Mouse (Mus musculus) adrenal gland, postnatal 25 days (tissue): ENCODE measurements around the gene Nppb. TPM values are rescaled to one million over a fixed set of nuclear protein-coding genes. Genes with fewer than 3 reads are reported as not detected.

Experiments used
- total RNA-seq: library from RNA; stranded (reverse); gene quantifications from 2 replicates; pipeline ENCODE4 v1.2.3, GENCODE M21; 2021

Gene Nppb
- total RNA-seq, 1 experiment from 2014 or later, result not detected

Other genes with a start within 250 kb of the Nppb start
- 7.2 TPM in 2 replicates for gene Zfp984, start 176.0 kb upstream of the Nppb start, total RNA-seq
- 36.5 and 37.1 TPM in 2 replicates for gene Zfp933, start 137.4 kb upstream of the Nppb start, total RNA-seq
- 31.9 and 37.7 TPM in 2 replicates for gene Miip, start 117.0 kb upstream of the Nppb start, total RNA-seq
- 12.2 and 16.6 TPM in 2 replicates for gene Fv1, start 116.8 kb upstream of the Nppb start, total RNA-seq
- gene Mfn2, start 81.1 kb upstream of the Nppb start, total RNA-seq, result 151 and 217 TPM in 2 replicates
- 41.0 and 43.3 TPM in 2 replicates for gene Plod1, start 49.0 kb upstream of the Nppb start, total RNA-seq
- 44.6 and 50.5 TPM in 2 replicates for gene 2510039O18Rik, start 44.9 kb upstream of the Nppb start, total RNA-seq
- gene Nppa, start 14.9 kb downstream of the Nppb start, total RNA-seq, result not detected in 2 replicates
- 11.1 and 12.7 TPM in 2 replicates for gene Clcn6, start 53.0 kb downstream of the Nppb start, total RNA-seq
- 32.1 and 33.6 TPM in 2 replicates for gene Mthfr, start 53.3 kb downstream of the Nppb start, total RNA-seq
- gene Agtrap, start 102.2 kb downstream of the Nppb start, total RNA-seq, result 75.0 and 117 TPM in 2 replicates
- gene Mad2l2, start 144.6 kb downstream of the Nppb start, total RNA-seq, result 16.2 and 20.3 TPM in 2 replicates
- 0.15 and 0.24 TPM in 2 replicates for gene Draxin, start 144.9 kb downstream of the Nppb start, total RNA-seq
- gene Fbxo6, start 166.4 kb downstream of the Nppb start, total RNA-seq, result 45.2 and 55.3 TPM in 2 replicates
- 7.0 and 14.6 TPM in 2 replicates for gene Fbxo44, start 174.7 kb downstream of the Nppb start, total RNA-seq
- 4.5 and 4.7 TPM in 2 replicates for gene Fbxo2, start 174.8 kb downstream of the Nppb start, total RNA-seq